In genomic region chr12:99450076-99450475, GRCm38 (mm10) we compare ENCODE assay signal across 22 mouse cellular contexts.
"Had no signal": no experiment of that assay in that cellular context is flagged by ENCODE, and none has a peak within 500 bp of the region (broad histone marks: within the 10 kb centered on the region; RNA-seq: fewer than 3 reads in every experiment).

No protein-coding gene starts in this region.

- H3K36me3 ChIP-seq: limb, embryonic 15.5 days; midbrain, embryonic 13.5 days; neural tube, embryonic 13.5 days; stomach, embryonic 15.5 days had no signal

- H3K27ac ChIP-seq: kidney, postnatal 0 days; limb, embryonic 12.5 days; limb, embryonic 15.5 days; liver, embryonic 14.5 days; midbrain, embryonic 10.5 days; midbrain, embryonic 13.5 days; neural tube, embryonic 13.5 days; stomach, embryonic 15.5 days had no signal

- H3K4me2 ChIP-seq: limb, embryonic 12.5 days; limb, embryonic 15.5 days; liver, embryonic 11.5 days; midbrain, embryonic 13.5 days; neural tube, embryonic 13.5 days; stomach, embryonic 15.5 days had no signal

- H3K9ac ChIP-seq: limb, embryonic 12.5 days; limb, embryonic 15.5 days; liver, embryonic 14.5 days; liver, postnatal 0 days; midbrain, embryonic 13.5 days; neural tube, embryonic 13.5 days; stomach, embryonic 15.5 days had no signal

- ATAC-seq: intestine, postnatal 0 days; liver, postnatal 0 days; midbrain, embryonic 13.5 days; midbrain, embryonic 16.5 days had no signal

- DNase-seq: kidney, adult 2 months; kidney, postnatal 25 days; left cerebral cortex, postnatal 4 days; liver, postnatal 0 days; retina, postnatal 1 day; right cerebral cortex, postnatal 25 days; spleen, adult 18-20 months; thymus, postnatal 14 days; thymus, postnatal 4 days had no signal

- H3K27me3 ChIP-seq: limb, embryonic 12.5 days; limb, embryonic 15.5 days; megakaryocyte, embryonic 14.5 days; midbrain, embryonic 13.5 days; neural tube, embryonic 13.5 days; stomach, embryonic 15.5 days had no signal

- H3K4me3 ChIP-seq: limb, embryonic 12.5 days; limb, embryonic 15.5 days; megakaryocyte, embryonic 14.5 days; midbrain, embryonic 10.5 days; midbrain, embryonic 13.5 days; myocyte; neural tube, embryonic 13.5 days; stomach, embryonic 15.5 days had no signal

- H3K9me3 ChIP-seq: limb, embryonic 12.5 days; limb, embryonic 15.5 days; megakaryocyte, embryonic 14.5 days; midbrain, embryonic 10.5 days; midbrain, embryonic 13.5 days; neural tube, embryonic 13.5 days; stomach, embryonic 15.5 days had no signal

- H3K4me1 ChIP-seq: midbrain, embryonic 13.5 days; stomach, embryonic 15.5 days had no signal
